Mouse (Mus musculus) thymus, postnatal 25 days (tissue): ENCODE measurements at regions not wholly inside any gene's neighbourhood (a gene's known extent, or its start where the extent isn't known, plus 50 kb on each side); places are given as distances from the start of the nearest gene placed in this dataset.
"Not testable (repeated sequence)": the region's sequence is repeated elsewhere in the genome, so short reads cannot be mapped to it uniquely, and the experiment has no call there.

Experiments
- DNase-seq: peaks from one replicate; pipeline ENCODE4 v3.0.0; 2022

GRCm38 (mm10) chr12:115320641-115321040 lies 726.9 kb upstream of the Zfp386 start:
- peak; percentile 63 for DNase-seq

DNA sequence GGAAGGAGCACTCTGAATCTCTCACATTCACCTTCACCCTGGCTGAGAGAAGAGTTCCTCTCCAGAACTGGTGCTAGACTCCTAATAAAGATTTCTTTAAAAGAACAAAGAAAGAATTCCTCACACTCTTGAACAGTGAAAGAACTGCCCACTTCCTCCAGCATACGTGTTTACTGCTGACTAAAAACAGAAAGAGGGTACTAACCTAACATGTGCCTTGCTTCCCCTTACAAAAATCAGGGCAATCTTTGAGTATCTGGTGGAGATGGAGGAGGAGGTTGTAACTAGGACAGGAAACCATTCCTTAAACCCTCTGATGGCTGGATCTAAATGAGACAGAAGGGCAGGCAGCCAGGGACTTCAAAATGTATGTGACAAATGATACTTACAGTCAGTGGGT lies 719.1 kb upstream of the Zfp386 start:
- DNase-seq = no peak

- DNase-seq = peak; percentile 2
Observed at GRCm38 (mm10) chr12:115334770-115335169, 712.8 kb upstream of the Zfp386 start.

DNA sequence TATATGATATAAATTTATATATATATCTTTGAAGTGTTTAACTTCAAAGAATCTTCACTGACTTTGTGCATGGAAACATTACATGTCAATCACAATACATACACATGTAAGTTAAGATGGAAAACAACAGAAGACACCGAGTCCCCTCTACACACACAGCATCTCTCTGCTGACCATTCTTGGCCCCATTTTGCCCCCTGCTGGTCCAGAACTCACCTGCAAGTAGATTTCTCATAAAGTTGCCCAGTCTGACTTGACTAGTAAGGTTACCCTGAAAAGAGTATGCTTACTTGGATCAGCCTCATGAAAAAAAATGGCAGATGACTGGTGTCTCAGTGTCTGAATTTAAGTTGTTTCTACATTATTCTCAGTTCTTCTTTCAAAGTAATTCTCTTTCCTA lies 710.9 kb upstream of the Zfp386 start:
- peak; percentile 11 for DNase-seq

GRCm38 (mm10) chr12:115346112-115346511 lies 701.4 kb upstream of the Zfp386 start:
- DNase-seq = not testable (repeated sequence)

GRCm38 (mm10) chr12:115359050-115359449 lies 688.5 kb upstream of the Zfp386 start:
- DNase-seq = not testable (repeated sequence)

GRCm38 (mm10) chr12:115365628-115366027 lies 681.9 kb upstream of the Zfp386 start:
- DNase-seq = not testable (repeated sequence)

- not testable (repeated sequence) for DNase-seq
Observed at GRCm38 (mm10) chr12:115371784-115372183, 675.7 kb upstream of the Zfp386 start.

GRCm38 (mm10) chr12:115373056-115373455 lies 674.5 kb upstream of the Zfp386 start:
- DNase-seq = peak; percentile 33

GRCm38 (mm10) chr12:115386479-115386878 lies 661.0 kb upstream of the Zfp386 start:
- DNase-seq = peak; percentile 5

- no peak for DNase-seq
Observed at GRCm38 (mm10) chr12:115404116-115404515, 643.4 kb upstream of the Zfp386 start.

DNA sequence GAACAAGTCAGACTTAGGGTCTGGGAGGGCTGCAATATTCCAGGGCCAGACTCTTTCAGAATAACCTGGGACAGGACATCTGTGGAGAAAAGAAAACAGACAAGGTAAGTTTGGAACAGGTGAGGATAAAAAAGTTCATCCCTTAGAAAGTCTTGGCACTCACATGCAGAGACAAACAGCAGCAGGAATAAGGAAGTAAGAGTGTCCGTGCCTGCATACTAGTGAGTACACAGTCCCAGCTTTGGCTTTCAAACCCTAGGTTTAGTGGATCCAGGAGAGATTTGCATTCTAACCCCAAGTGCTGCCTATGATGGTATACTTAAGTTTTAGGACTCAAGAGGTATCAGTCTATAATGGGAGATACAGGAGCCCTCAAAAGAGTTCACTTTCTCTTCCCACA lies 642.9 kb upstream of the Zfp386 start:
- DNase-seq = no peak

GRCm38 (mm10) chr12:115446247-115446646 lies 601.3 kb upstream of the Zfp386 start:
- DNase-seq = not testable (repeated sequence)

- peak; percentile 18 for DNase-seq
Observed at GRCm38 (mm10) chr12:115452626-115453025, 594.9 kb upstream of the Zfp386 start.

GRCm38 (mm10) chr12:115464777-115465176 lies 582.7 kb upstream of the Zfp386 start:
- DNase-seq = not testable (repeated sequence)

GRCm38 (mm10) chr12:115468015-115468414 lies 579.5 kb upstream of the Zfp386 start:
- DNase-seq = not testable (repeated sequence)

DNA sequence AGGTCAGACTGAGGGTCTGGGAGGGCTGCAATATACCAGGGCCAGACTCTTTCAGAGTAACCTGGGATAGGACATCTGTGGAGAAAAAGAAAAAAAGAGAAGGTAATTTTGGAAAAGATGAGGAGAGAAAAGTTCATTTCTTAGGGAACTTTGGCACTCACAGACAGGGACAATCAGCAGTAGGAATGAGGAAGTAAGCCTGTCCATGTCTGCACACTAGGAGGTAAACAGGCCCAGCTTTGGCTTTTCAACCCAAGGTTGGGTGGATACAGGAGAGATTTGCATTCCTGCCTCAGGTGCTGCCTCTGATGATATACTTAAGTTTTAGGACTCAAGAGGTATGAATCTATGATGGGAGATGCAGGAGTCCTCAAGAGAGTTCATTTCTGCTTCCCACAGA lies 579.0 kb upstream of the Zfp386 start:
- not testable (repeated sequence) for DNase-seq

DNA sequence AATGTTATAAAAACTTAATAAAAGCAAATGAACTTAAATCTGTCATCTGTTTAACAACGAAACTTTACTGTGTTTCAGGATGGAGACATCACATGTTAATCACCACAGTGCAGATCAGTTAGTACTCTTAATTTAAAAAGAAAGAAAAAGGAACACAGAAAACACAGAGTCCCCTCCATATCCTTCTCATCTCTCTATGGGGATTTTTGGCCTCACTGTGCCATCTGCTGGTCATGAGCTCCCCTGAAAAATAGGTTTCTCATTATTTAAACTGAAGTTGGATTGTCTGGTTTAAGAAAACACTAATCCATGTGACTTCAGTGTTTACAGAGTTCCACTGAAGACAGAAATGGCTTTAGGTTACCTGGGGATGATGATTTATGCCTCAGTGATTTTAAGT lies 548.7 kb upstream of the Zfp386 start:
- no peak for DNase-seq

GRCm38 (mm10) chr12:115507285-115507684 lies 540.2 kb upstream of the Zfp386 start:
- DNase-seq = not testable (repeated sequence)

DNA sequence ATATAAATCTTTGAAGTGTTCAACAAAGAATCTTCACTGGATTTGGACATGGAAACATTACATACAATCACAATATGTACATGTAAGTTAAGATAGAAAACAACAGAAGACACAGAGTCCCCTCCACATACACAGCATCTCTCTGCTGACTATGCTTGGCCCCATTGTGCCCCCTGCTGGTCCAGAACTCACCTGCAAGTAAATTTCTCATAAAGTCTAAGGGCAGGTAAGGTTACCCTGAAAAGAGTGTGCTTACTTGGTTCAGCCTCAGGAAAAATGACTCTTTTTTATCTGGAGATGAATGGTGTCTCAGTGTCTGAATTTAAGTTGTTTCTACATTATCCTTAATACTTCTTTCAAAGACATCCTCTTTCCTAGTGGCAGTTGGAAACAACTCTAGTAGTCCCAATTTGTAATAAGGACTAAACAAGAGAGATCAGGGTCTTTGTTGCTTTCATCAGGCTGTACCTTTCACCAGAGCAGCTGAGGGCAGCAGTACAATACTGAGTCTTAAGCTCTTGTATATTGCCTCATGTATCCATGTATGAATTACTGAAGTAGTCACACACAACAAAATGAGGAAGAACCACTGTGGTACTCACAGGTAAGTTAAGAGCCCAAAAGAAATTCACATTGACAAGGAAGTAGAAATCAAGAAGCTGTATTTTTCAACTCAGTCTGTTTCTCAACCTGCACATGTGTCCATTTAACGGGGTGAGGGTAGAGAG lies 538.7 kb upstream of the Zfp386 start:
- peak; percentile 50 for DNase-seq

- not testable (repeated sequence) for DNase-seq
Observed at GRCm38 (mm10) chr12:115518778-115519541, 528.6 kb upstream of the Zfp386 start.

DNA sequence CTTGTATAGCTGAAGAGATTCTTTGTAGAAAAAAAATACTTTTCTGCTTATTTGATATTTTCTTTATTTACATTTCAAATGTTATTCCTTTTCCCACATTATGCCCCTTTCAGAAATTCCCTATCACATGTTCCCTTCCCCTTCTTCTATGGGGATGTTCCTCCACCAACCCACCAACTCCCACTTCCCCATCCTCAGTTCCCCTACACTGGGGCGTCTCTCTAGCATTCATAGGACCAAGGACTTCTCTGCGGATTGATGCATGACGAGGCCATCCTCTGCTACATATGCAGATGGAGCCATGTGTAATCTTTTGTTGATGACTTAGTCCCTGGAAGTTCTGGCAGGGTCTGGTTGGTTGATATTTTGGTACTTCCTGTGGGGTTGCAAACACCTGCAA lies 520.5 kb upstream of the Zfp386 start:
- peak; percentile 41 for DNase-seq

- DNase-seq = no peak
Observed at GRCm38 (mm10) chr12:115542482-115542881, 505.0 kb upstream of the Zfp386 start.

GRCm38 (mm10) chr12:115566878-115567277 lies 480.6 kb upstream of the Zfp386 start:
- not testable (repeated sequence) for DNase-seq
